Mouse (Mus musculus) limb, embryonic 11.5 days (tissue): ENCODE measurements around the gene Stil. TPM values are rescaled to one million over a fixed set of nuclear protein-coding genes. Genes with fewer than 3 reads are reported as not detected.

Source experiments
- ATAC-seq: fragments of 200-750 bp; cut with Nextera tagmentation; 2 replicates; pipeline ENCODE4 v1.8.0; 2017; ENCODE audit warnings: low read depth; ENCODE audit not compliant: insufficient number of reproducible peaks, low FRiP score, low TSS enrichment
- DNase-seq: peaks from one replicate; pipeline ENCODE4 v3.0.0-alpha.2; 2015; ENCODE audit warnings: low spot score
- H3K27ac ChIP-seq: fragments of 300-500 bp; sonication (generic); replicated peaks from 2 replicates; pipeline ENCODE4 v1.5.1; 2014; ENCODE audit warnings: low read depth, mild to moderate bottlenecking, low read length
- H3K27me3 ChIP-seq: fragments of 300-500 bp; sonication (generic); 2 replicates; pipeline ENCODE4 v1.6.1; 2014; ENCODE audit warnings: mild to moderate bottlenecking, low read length, mixed read lengths; ENCODE audit not compliant: control insufficient read depth, insufficient read depth
- H3K36me3 ChIP-seq: fragments of 300-500 bp; sonication (generic); 2 replicates; pipeline ENCODE4 v1.6.1; 2014; ENCODE audit warnings: mild to moderate bottlenecking, low read length, moderate library complexity, mixed read lengths; ENCODE audit not compliant: control insufficient read depth, insufficient read depth
- H3K4me1 ChIP-seq: fragments of 300-500 bp; sonication (generic); 2 replicates; pipeline ENCODE4 v1.6.1; 2014; ENCODE audit warnings: low read length, mixed read lengths; ENCODE audit not compliant: control insufficient read depth, insufficient read depth
- H3K4me2 ChIP-seq: fragments of 300-500 bp; sonication (generic); 2 replicates; pipeline ENCODE4 v1.6.1; 2014; ENCODE audit warnings: low read depth, mild to moderate bottlenecking, moderate library complexity; ENCODE audit not compliant: severe bottlenecking
- H3K4me3 ChIP-seq: fragments of 300-500 bp; sonication (generic); 2 replicates; pipeline ENCODE4 v1.5.1; 2014; ENCODE audit warnings: low read depth, low read length
- H3K9ac ChIP-seq: fragments of 300-500 bp; sonication (generic); 2 replicates; pipeline ENCODE4 v1.6.1; 2014; ENCODE audit warnings: mild to moderate bottlenecking, low read length
- H3K9me3 ChIP-seq: fragments of 300-500 bp; sonication (generic); 2 replicates; pipeline ENCODE4 v1.6.1; 2016; ENCODE audit warnings: low read length; ENCODE audit not compliant: control insufficient read depth
- WGBS: fragments of 180-500 bp; shearing (Covaris S2); extraction: QIAGEN DNeasy Blood & Tissue Kit; methylation state at CpG from one replicate; pipeline ENCODE4 v1.1.7; 2014; 5-methylcytosine and 5-hydroxymethylcytosine counted together
- polyA plus RNA-seq: library from polyadenylated mRNA; unstranded; fragments of >200 nt; fragmentation: Nextera tagmentation; extraction: Ambion mirVana; gene quantifications from 2 replicates; pipeline ENCODE4 v1.2.1, GENCODE M21; 2014

Gene Stil
- polyA plus RNA-seq, 1 experiment from 2014 or later, result 20.1 TPM

DNA sequence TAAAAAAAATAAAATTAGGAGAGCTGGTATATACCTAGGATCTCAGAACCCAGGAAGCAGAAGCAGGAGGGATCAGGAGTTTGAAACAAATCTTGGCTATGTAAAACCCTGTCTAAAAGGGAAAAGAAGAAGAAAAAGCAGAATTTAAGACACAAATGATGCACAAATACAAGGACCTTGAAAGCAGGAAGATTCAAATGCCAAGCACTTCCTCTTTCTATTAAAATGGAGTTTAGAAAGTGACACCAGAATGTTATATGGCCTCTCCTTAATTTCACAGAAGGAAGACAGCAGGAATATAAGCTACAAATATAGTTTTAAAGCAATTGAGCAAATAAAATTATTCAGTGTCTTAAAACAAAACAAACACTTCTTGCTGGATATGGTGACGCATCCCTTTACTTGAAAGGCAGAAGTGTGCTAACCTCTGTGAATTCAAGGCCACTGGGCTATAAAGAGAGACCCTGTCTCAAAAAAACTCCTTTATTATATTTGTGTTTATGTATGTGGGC, 26.7 kb upstream of the Stil start:
- no peaks in the 10 kb centered on the region for H3K36me3 ChIP-seq
- H3K4me1 ChIP-seq, result no peaks in the 10 kb centered on the region
- H3K27ac ChIP-seq, result no peak overlapping the region
- ATAC-seq (no peak), DNase-seq (no peak)
- no peak overlapping the region for H3K4me2 ChIP-seq
- no peak overlapping the region for H3K4me3 ChIP-seq
- H3K27me3 ChIP-seq, result no peaks in the 10 kb centered on the region
- no peak overlapping the region for H3K9ac ChIP-seq
- WGBS, result 90% methylated on average over 1 of the region's 1 CpGs
- no peaks in the 10 kb centered on the region for H3K9me3 ChIP-seq

DNA sequence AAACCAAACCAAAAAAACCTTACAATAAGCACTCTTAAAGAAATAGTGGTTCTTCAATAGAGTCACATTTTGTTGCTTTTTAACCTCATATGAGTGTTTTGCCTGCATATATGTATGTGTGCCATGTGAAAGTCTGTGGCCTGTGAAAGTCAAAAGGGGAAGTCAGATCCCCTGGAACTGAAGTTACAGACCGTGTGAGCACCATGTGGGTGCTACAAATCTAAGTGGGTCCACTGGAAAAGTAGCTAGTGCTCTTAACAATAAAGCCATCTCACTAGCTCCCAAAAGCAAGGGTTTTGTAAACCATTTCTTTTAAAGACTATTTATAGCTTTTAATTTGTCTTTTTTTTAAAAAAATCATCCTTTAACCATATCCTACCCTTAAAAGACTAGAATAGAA, 17.3 kb upstream of the Stil start:
- Histone ChIP-seq H3K4me3 (no peak overlapping the region), H3K27me3 (no peaks in the 10 kb centered on the region), H3K27ac (no peak overlapping the region), H3K9ac (no peak overlapping the region), H3K9me3 (no peaks in the 10 kb centered on the region), H3K36me3 (no peaks in the 10 kb centered on the region), H3K4me2 (no peak overlapping the region), H3K4me1 (no peaks in the 10 kb centered on the region)
- 88% methylated on average over 1 of the region's 1 CpGs for WGBS
- DNase-seq, result no peak
- ATAC-seq, result no peak

DNA sequence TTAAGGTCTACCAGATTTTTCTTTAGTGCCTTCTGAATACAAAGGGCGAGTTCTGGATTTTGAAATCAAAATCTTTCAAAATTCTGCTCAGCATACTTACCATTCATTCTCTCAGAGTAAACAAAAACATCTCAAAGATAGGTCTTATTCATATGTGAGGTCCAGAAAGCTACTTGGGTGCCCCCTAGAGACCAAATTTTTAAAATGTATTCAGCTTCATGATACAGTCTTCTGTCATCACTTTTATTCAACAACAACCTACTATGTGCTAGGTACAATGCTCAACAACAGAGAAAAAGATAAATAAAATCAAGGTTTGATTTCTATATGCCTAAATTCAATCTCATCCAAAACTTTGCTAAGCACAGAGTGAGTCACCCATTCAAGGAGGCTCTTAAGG, 16.9 kb upstream of the Stil start:
- WGBS, result 87% methylated on average over 1 of the region's 1 CpGs
- no peak for DNase-seq
- no peaks in the 10 kb centered on the region for H3K36me3 ChIP-seq
- ATAC-seq, result no peak
- H3K27me3 ChIP-seq, result no peaks in the 10 kb centered on the region
- H3K9me3 ChIP-seq, result no peaks in the 10 kb centered on the region
- no peak overlapping the region for H3K27ac ChIP-seq
- H3K4me1 ChIP-seq, result no peaks in the 10 kb centered on the region
- no peak overlapping the region for H3K9ac ChIP-seq
- no peak overlapping the region for H3K4me2 ChIP-seq
- H3K4me3 ChIP-seq, result no peak overlapping the region

DNA sequence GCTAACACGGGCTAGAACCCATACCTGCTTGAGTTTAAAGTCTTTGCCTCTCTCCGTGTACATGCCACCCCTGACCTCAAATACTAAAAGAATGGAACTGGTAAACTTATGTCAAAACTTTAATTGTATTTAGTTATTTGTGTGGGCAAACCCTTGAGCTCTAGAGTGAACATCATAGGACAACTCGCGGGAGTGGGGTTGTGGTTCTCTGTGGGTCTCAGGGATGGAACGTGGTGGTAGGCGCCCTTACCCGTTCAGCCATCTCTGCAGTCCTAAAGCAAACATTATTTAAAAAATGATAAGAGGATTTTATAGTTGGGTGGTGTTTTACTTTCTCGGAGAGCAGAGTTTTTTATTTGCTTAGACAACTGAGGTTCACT, 13.8 kb upstream of the Stil start:
- peak overlapping the region; percentile 90 for H3K9ac ChIP-seq
- no peaks in the 10 kb centered on the region for H3K36me3 ChIP-seq
- no peaks in the 10 kb centered on the region for H3K9me3 ChIP-seq
- peak overlapping the region; percentile 47 for H3K4me2 ChIP-seq
- peak overlapping the region; percentile 97 for H3K27ac ChIP-seq
- no peaks in the 10 kb centered on the region for H3K27me3 ChIP-seq
- no peaks in the 10 kb centered on the region for H3K4me1 ChIP-seq
- 2% methylated on average over 8 of the region's 8 CpGs for WGBS
- ATAC-seq (peak; percentile 69), DNase-seq (no peak)
- H3K4me3 ChIP-seq, result peak overlapping the region; percentile 90

DNA sequence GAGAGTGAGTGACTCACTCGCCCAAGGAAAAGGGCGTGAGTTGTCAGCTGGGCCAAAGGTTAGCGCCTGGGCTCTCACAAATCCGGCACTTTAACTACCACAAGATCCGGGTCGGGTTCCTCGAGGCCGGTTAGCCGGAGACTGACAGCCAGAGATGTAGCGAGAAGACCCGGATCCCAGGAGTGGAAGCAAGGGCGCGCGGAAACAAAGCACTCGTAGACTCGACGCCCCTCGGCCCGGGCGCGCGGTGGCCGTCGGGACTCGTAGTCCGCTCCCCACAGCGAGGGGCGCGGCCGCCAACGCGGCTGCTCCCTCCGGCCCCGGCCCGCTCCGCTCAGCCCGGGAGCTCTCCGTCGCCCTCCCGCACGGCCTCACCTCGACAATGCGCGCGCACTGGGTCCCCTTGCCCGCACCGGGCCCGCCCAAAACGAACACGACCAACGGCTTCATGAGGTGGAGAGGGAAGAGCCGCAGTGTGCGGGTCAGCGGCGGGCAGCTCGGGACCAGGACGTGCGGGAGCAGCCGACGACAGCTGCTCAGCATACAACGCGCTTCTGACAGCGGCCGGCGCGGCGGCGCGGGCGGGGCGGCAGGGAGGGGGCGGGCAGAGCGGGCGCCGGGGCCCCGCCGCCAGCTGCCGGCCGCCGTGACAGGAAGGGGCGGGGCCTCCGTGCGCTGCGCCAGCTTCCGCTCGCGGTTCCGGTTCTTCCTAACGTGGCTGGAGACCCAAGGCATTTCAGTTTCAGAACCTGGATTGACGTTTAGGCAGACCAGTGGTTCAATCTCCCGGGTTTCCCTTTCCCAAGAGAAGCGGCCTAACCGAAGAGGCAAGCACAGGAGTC, 13.1 kb upstream of the Stil start, which contains the start of gene Cmpk1:
Gene Cmpk1, minus strand, starts transcription at position 651 of the 842 bp plus-strand sequence.
- peak; percentile 96 for ATAC-seq
- no peaks in the 10 kb centered on the region for H3K27me3 ChIP-seq
- H3K4me3 ChIP-seq, result peak within 1 kb of the TSS; percentile 90
- peak within 1 kb of the TSS; percentile 90 for H3K9ac ChIP-seq
- peak within 1 kb of the TSS; percentile 97 for H3K27ac ChIP-seq
- under 1% methylated on average over 90 of the region's 93 CpGs for WGBS
- peak within 1 kb of the TSS; percentile 47 for H3K4me2 ChIP-seq
- DNase-seq, result peak; percentile 85
- H3K9me3 ChIP-seq, result no peaks in the 10 kb centered on the region
- no peaks in the 10 kb centered on the region for H3K36me3 ChIP-seq
- no peaks in the 10 kb centered on the region for H3K4me1 ChIP-seq

DNA sequence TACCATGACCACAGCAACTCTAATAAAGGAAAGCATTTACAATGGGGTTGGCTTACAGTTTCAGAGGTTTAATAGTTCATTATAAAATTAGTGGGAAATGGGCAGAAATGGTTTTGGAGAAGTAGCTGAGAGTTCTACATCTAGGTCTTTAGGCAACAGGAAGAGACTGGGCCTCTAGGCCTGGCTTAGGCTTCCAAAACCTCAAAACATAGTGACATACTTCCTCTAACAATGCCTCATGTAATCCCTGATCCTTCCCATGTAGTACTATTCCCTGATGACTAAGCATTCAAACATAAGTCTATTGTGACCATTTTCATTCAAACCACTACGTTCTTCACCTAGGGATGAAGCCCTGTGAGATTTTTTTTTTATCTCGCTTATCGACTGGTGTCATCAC, 5.7 kb upstream of the Stil start:
- ATAC-seq (no peak), DNase-seq (no peak)
- no peaks in the 10 kb centered on the region for H3K36me3 ChIP-seq
- H3K4me1 ChIP-seq, result no peaks in the 10 kb centered on the region
- H3K27me3 ChIP-seq, result no peaks in the 10 kb centered on the region
- H3K4me3 ChIP-seq, result no peak overlapping the region
- WGBS, result 90% methylated on average over 3 of the region's 3 CpGs
- no peaks in the 10 kb centered on the region for H3K9me3 ChIP-seq
- no peak overlapping the region for H3K4me2 ChIP-seq
- H3K27ac ChIP-seq, result no peak overlapping the region
- H3K9ac ChIP-seq, result no peak overlapping the region

DNA sequence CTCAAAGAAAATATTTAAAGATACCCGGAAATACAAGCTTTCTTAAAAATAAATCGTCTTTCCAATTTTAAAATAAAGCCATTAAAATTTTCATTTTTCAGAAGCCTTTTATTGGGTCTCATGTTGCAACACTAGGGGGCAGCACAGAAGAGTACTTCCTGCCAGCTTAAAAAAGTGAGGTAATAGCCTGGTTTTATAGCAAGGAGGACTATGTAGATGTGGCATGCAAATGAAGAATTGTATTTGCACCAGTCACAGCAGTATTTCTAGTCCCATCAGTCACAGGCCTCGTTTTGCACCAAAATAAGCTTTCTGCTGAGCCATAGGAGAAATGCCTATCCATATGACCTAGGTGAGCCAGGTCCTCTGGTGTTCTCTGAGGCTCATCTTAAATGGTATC, 2.9 kb upstream of the Stil start:
- Histone ChIP-seq H3K4me2 (no peak overlapping the region), H3K4me1 (peaks cover 6% of the 10 kb centered on the region), H3K4me3 (no peak overlapping the region), H3K27me3 (no peaks in the 10 kb centered on the region), H3K27ac (no peak overlapping the region), H3K9ac (no peak overlapping the region), H3K36me3 (no peaks in the 10 kb centered on the region), H3K9me3 (no peaks in the 10 kb centered on the region)
- WGBS, result 58% methylated on average over 3 of the region's 3 CpGs
- ATAC-seq, result no peak
- no peak for DNase-seq

DNA sequence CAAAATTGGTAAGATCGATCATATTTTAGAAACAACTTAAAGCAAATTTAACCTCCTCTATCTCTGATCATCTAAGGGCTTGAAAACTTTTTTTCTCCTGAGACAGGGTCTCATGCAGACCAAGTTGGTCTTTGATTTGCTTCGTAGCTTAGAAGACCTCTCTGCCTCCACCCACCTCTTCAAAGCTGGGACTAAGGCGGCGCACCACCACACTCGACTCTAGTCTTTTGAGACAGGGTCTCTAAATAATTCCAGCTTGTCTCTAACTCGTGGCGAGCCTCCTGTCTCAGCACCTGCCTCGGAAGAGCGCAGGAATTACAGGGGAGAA, 550 bp upstream of the Stil start:
- Histone ChIP-seq H3K9me3 (no peaks in the 10 kb centered on the region), H3K9ac (peak overlapping the region; percentile 72), H3K4me2 (peak overlapping the region; percentile 58), H3K4me3 (peak overlapping the region; percentile 56), H3K27me3 (no peaks in the 10 kb centered on the region), H3K4me1 (peaks cover 6% of the 10 kb centered on the region), H3K36me3 (no peaks in the 10 kb centered on the region), H3K27ac (peak overlapping the region; percentile 87)
- ATAC-seq, result peak; percentile 31; the same call in 1 of the 2 replicates
- 9% methylated on average over 9 of the region's 9 CpGs for WGBS
- DNase-seq, result no peak
